Mouse (Mus musculus) heart, adult 2 months (tissue): ENCODE results near the gene 4932438H23Rik. TPM values are rescaled to one million over a fixed set of nuclear protein-coding genes. Genes with fewer than 3 reads are reported as not detected.

Source experiments
- DNase-seq, 2 experiments: peaks; one replicate each; pipeline ENCODE4 v3.0.0; 2021
- H3K27ac ChIP-seq: fragments of 200-600 bp; 2 replicates; pipeline ENCODE4 v1.8.1; 2022
- H3K27me3 ChIP-seq: fragments of 200-500 bp; 2 replicates; pipeline ENCODE4 v1.6.1; 2012; ENCODE audit warnings: mild to moderate bottlenecking, low read length, inconsistent platforms, mixed read lengths; ENCODE audit not compliant: control insufficient read depth, insufficient read depth
- H3K36me3 ChIP-seq: fragments of 200-500 bp; 2 replicates; pipeline ENCODE4 v1.6.1; 2012; ENCODE audit warnings: low read length, inconsistent platforms; ENCODE audit not compliant: control insufficient read depth, insufficient read depth
- H3K4me1 ChIP-seq: fragments of 200-500 bp; 2 replicates; pipeline ENCODE4 v1.6.1; 2011; ENCODE audit warnings: low read length; ENCODE audit not compliant: control insufficient read depth, insufficient read depth
- H3K4me3 ChIP-seq: fragments of 200-600 bp; 2 replicates; pipeline ENCODE4 v1.8.1; 2022
- H3K79me2 ChIP-seq: fragments of 200-500 bp; replicated peaks from 2 replicates; pipeline ENCODE4 v1.6.1; 2012; ENCODE audit warnings: mild to moderate bottlenecking, inconsistent platforms, low read length, moderate library complexity, mixed read lengths; ENCODE audit not compliant: control insufficient read depth, insufficient read depth
- H3K9ac ChIP-seq: fragments of 200-500 bp; 2 replicates; pipeline ENCODE4 v1.6.1; 2012; ENCODE audit warnings: low read depth, mild to moderate bottlenecking, control low read depth, inconsistent platforms, low read length, mixed read lengths
- CTCF ChIP-seq: fragments of 200-600 bp; IDR thresholded peaks from 2 replicates; pipeline ENCODE4 v1.8.1; 2022; ENCODE audit warnings: antibody characterized with exemption, mild to moderate bottlenecking, moderate library complexity
- EP300 ChIP-seq: fragments of 200-500 bp; IDR thresholded peaks from 2 replicates; pipeline ENCODE4 v1.6.1; 2011; ENCODE audit warnings: low read depth, low read length, control low read depth; ENCODE audit not compliant: insufficient read depth
- POLR2A ChIP-seq: fragments of 200-500 bp; IDR thresholded peaks from 2 replicates; pipeline ENCODE4 v1.6.1; 2011; ENCODE audit warnings: mild to moderate bottlenecking, low read depth, low read length, control low read depth; ENCODE audit not compliant: insufficient read depth
- WGBS: fragments of 180-500 bp; shearing (Covaris S2); methylation state at CpG from one replicate; pipeline ENCODE4 v1.1.7; 2018; 5-methylcytosine and 5-hydroxymethylcytosine counted together
- intact Hi-C: fragments of 180-260 bp; cut with DNase I; formaldehyde crosslinking; loops from one replicate; pipeline ENCODE4 v1.15.1; 2025
- polyA plus RNA-seq: library from polyadenylated mRNA; depleted of rRNA; stranded (reverse); fragments of >200 nt; gene quantifications from 2 replicates; pipeline ENCODE4 v1.2.3, GENCODE M21; 2012
- total RNA-seq, 2 experiments: library from RNA; stranded (reverse); gene quantifications; 2 replicates each; pipeline ENCODE4 v1.2.3; 2021

4932438H23Rik gene
- total and polyA plus RNA-seq, 3 experiments, result 0.06 to 0.14 TPM; not detected in 1

- Histone ChIP-seq H3K27ac (no peak overlapping the region), H3K4me1 (no peaks in the 10 kb centered on the region), H3K79me2 (no peaks in the 10 kb centered on the region), H3K36me3 (no peaks in the 10 kb centered on the region), H3K4me3 (no peak overlapping the region), H3K27me3 (no peaks in the 10 kb centered on the region), H3K9ac (no peak overlapping the region)
- no peak for TF ChIP-seq POLR2A
- DNase-seq, result no peak
- intact Hi-C loops, result no loop called here
- 79% methylated on average over 1 of the region's 1 CpGs for WGBS
Observed at GRCm38 (mm10) chr16:91123821-91124220, 28.9 kb upstream of the 4932438H23Rik start.

DNA sequence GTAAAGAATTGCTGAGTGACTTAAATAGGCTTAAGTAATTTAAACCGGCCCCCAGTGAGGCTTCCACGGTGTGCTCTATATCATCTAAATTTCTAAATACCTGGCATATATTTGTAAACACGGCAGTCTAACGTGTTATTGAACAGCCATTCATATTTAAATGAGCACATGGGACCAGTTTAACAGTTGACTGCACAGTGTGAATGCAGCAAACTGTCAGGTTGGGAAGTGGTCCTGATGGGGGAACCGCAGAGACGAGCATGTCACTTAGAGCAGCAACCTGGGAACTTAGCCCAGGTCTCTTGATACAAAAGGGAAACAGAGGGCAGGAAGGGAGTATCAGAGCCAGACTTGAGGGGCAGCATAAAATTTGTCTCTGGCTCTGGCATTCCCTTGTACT lies 25.0 kb upstream of the 4932438H23Rik start:
- H3K27me3 ChIP-seq, result no peaks in the 10 kb centered on the region
- DNase-seq, result no peak
- H3K4me3 ChIP-seq, result no peak overlapping the region
- no peaks in the 10 kb centered on the region for H3K36me3 ChIP-seq
- no peaks in the 10 kb centered on the region for H3K79me2 ChIP-seq
- H3K9ac ChIP-seq, result no peak overlapping the region
- intact Hi-C loops, result no loop called here
- H3K27ac ChIP-seq, result no peak overlapping the region
- 75% methylated on average over 6 of the region's 6 CpGs for WGBS
- no peaks in the 10 kb centered on the region for H3K4me1 ChIP-seq
- TF ChIP-seq EP300 (no peak), CTCF (no peak), POLR2A (no peak)

DNA sequence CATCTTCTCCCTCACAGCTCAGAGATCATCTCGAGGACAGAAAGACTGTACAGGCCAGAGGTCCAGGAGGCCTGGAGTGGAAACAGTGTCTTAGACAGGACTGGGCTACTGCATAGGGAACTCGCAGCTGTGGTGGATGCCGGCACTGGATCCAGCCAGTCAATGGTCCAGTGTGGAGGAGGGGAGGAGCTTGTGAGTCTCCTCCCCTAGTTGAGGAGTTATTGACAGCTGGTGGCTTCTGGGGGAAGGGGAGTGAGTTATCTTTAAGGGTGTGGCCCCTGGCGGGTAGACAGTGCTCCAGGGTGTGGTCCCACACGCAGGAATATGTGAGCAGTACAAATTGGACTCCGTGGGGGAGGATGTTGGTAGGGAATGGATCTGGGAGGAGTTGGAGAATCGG lies 21.8 kb upstream of the 4932438H23Rik start:
- no peak for DNase-seq
- no peak for TF ChIP-seq EP300
- TF ChIP-seq CTCF, result no peak
- no peak for TF ChIP-seq POLR2A
- Histone ChIP-seq H3K27me3 (no peaks in the 10 kb centered on the region), H3K27ac (no peak overlapping the region), H3K4me3 (no peak overlapping the region), H3K36me3 (no peaks in the 10 kb centered on the region), H3K9ac (no peak overlapping the region), H3K4me1 (no peaks in the 10 kb centered on the region), H3K79me2 (no peaks in the 10 kb centered on the region)
- 55% methylated on average over 7 of the region's 7 CpGs for WGBS
- intact Hi-C loops, result no loop called here

DNA sequence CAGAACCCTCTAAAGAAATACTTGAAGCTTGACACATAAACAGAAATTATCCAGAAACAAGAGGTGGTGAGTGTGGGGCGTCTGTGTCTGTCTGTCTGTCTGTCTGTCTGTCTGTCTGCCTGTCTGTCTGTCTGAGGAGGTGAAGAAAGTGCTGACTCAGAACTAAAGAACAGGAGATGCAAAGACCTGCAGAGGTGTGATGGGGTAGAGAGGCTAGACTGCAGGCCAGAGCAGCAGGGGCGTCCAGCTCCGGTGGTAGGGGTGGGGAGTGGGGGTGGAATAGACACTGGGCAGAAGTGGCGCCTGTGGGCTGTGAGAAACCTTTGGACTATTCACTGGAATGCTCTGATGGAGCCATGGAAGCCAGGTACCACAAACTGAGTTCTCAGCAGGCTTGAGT lies 21.1 kb upstream of the 4932438H23Rik start:
- DNase-seq, result no peak
- Histone ChIP-seq H3K4me1 (no peaks in the 10 kb centered on the region), H3K27me3 (no peaks in the 10 kb centered on the region), H3K4me3 (no peak overlapping the region), H3K36me3 (no peaks in the 10 kb centered on the region), H3K9ac (no peak overlapping the region), H3K79me2 (no peaks in the 10 kb centered on the region), H3K27ac (no peak overlapping the region)
- TF ChIP-seq POLR2A, result no peak
- no peak for TF ChIP-seq EP300
- TF ChIP-seq CTCF, result no peak
- intact Hi-C loops, result no loop called here
- 79% methylated on average over 4 of the region's 4 CpGs for WGBS

- TF ChIP-seq CTCF (no peak), POLR2A (no peak), EP300 (no peak)
- Histone ChIP-seq H3K4me3 (no peak overlapping the region), H3K27me3 (no peaks in the 10 kb centered on the region), H3K4me1 (no peaks in the 10 kb centered on the region), H3K9ac (no peak overlapping the region), H3K79me2 (no peaks in the 10 kb centered on the region), H3K27ac (no peak overlapping the region), H3K36me3 (no peaks in the 10 kb centered on the region)
- WGBS, result 44% methylated on average over 11 of the region's 11 CpGs
- no peak for DNase-seq
- intact Hi-C loops, result no loop called here
Observed at GRCm38 (mm10) chr16:91110999-91111535, 16.1 kb upstream of the 4932438H23Rik start.

DNA sequence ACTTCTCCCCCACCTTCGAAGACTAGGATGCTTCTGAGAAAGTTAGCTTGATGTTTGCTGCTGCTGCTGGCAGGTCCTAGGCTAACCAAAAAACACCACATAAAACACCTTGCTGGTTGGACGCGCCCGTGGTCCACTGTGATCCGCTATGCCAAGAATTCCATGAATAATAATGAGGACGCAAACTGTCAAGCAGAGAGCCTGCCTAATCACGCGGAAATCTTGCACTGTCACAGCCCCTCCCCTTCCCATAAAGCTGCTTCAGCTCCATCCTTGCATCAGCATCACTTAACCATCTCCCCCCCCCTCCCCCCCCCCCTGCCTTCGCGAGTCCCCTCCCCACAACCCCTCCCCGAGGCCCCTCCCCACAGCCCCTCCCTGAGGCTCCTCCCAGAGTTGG lies 12.7 kb upstream of the 4932438H23Rik start:
- TF ChIP-seq CTCF (no peak), POLR2A (no peak), EP300 (no peak)
- Histone ChIP-seq H3K4me3 (no peak overlapping the region), H3K4me1 (no peaks in the 10 kb centered on the region), H3K36me3 (no peaks in the 10 kb centered on the region), H3K27ac (no peak overlapping the region), H3K9ac (no peak overlapping the region), H3K27me3 (no peaks in the 10 kb centered on the region), H3K79me2 (no peaks in the 10 kb centered on the region)
- WGBS, result 74% methylated on average over 11 of the region's 11 CpGs
- intact Hi-C loops, result no loop called here
- DNase-seq, result no peak
